Mouse (Mus musculus) embryonic facial prominence, embryonic 13.5 days (tissue): ENCODE results near the gene Stx6. TPM values are rescaled to one million over a fixed set of nuclear protein-coding genes. Genes with fewer than 3 reads are reported as not detected.
A peak's percentile ranks its signal among the peaks of the same experiment; 100 is the strongest.

Experiments used
- ATAC-seq: fragments of 200-750 bp; cut with Nextera tagmentation; 2 replicates; pipeline ENCODE4 v1.8.0; 2017; ENCODE audit warnings: low read depth; ENCODE audit not compliant: insufficient number of reproducible peaks, insufficient read depth, low FRiP score, low TSS enrichment
- H3K27ac ChIP-seq: fragments of 300-500 bp; sonication (generic); 2 replicates; pipeline ENCODE4 v1.5.1; 2015; ENCODE audit warnings: moderate library complexity, mild to moderate bottlenecking, inconsistent platforms
- H3K27me3 ChIP-seq: fragments of 300-500 bp; sonication (generic); 2 replicates; pipeline ENCODE4 v1.6.1; 2015; ENCODE audit warnings: mild to moderate bottlenecking, inconsistent platforms
- H3K36me3 ChIP-seq: fragments of 300-500 bp; sonication (generic); 2 replicates; pipeline ENCODE4 v1.6.1; 2015; ENCODE audit warnings: mild to moderate bottlenecking, inconsistent platforms
- H3K4me1 ChIP-seq: fragments of 300-500 bp; sonication (generic); 2 replicates; pipeline ENCODE4 v1.6.1; 2015; ENCODE audit warnings: inconsistent platforms
- H3K4me2 ChIP-seq: fragments of 300-500 bp; sonication (generic); 2 replicates; pipeline ENCODE4 v1.6.1; 2015; ENCODE audit warnings: moderate library complexity, mild to moderate bottlenecking, inconsistent platforms
- H3K4me3 ChIP-seq: fragments of 300-500 bp; sonication (generic); 2 replicates; pipeline ENCODE4 v1.5.1; 2015; ENCODE audit warnings: mild to moderate bottlenecking, inconsistent platforms
- H3K9ac ChIP-seq: fragments of 300-500 bp; sonication (generic); 2 replicates; pipeline ENCODE4 v1.6.1; 2015; ENCODE audit warnings: mild to moderate bottlenecking, inconsistent platforms
- H3K9me3 ChIP-seq: fragments of 300-500 bp; sonication (generic); 2 replicates; pipeline ENCODE4 v1.6.1; 2016; ENCODE audit warnings: inconsistent platforms
- WGBS: fragments of 180-500 bp; shearing (Covaris S2); methylation state at CpG from one replicate; pipeline ENCODE4 v1.1.7; 2015; ENCODE audit warnings: mixed read lengths; 5-methylcytosine and 5-hydroxymethylcytosine counted together
- polyA plus RNA-seq: library from polyadenylated mRNA; unstranded; fragments of >200 nt; fragmentation: Nextera tagmentation; extraction: Ambion mirVana; gene quantifications from 2 replicates; pipeline ENCODE4 v1.2.1, GENCODE M21; 2015

Stx6 gene
- polyA plus RNA-seq, 1 experiment from 2014 or later, result 97.1 TPM

- H3K36me3 ChIP-seq, result peaks cover 73% of the 10 kb centered on the region
- no peak overlapping the region for H3K9ac ChIP-seq
- no peak overlapping the region for H3K4me2 ChIP-seq
- H3K27me3 ChIP-seq, result no peaks in the 10 kb centered on the region
- H3K27ac ChIP-seq, result no peak overlapping the region
- 67% methylated on average over 6 of the region's 6 CpGs for WGBS
- H3K9me3 ChIP-seq, result no peaks in the 10 kb centered on the region
- no peak overlapping the region for H3K4me3 ChIP-seq
- no peak for ATAC-seq
- peaks cover 23% of the 10 kb centered on the region for H3K4me1 ChIP-seq
These were observed 41.0 kb downstream of the Stx6 start for GRCm38 (mm10) chr1:155199522-155199921.

- Histone ChIP-seq H3K36me3 (peaks cover 71% of the 10 kb centered on the region), H3K4me1 (peaks cover 37% of the 10 kb centered on the region), H3K27ac (no peak overlapping the region), H3K9ac (no peak overlapping the region), H3K4me3 (no peak overlapping the region), H3K9me3 (no peaks in the 10 kb centered on the region), H3K27me3 (no peaks in the 10 kb centered on the region), H3K4me2 (no peak overlapping the region)
- 48% methylated on average over 2 of the region's 2 CpGs for WGBS
- no peak for ATAC-seq
These were observed 42.5 kb downstream of the Stx6 start for GRCm38 (mm10) chr1:155200967-155201366.

DNA sequence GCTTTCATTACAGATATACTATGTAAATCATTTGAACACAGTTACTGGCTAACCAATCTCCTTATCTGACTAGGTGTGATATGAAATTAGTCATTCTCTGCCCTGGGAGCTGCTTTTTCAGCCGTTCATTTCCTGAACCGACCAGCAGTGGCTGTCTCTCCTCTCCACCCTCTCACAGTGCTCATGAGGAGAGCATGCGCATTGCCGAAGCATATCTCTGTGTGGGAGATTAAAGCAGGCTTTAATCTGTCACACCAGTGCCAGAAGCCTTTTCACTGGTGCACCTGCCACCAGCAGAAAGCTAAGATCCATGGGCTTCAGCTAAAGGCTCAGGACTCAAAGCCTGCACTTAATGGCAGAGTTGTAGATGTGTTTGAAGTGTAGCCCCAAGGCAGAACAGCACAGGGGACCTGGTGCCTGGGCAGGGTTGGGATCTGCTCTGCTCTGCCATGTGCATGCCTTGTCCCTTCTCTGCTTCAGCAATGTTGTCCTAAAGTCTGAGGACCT is 42.9 kb downstream of the Stx6 start:
- no peak overlapping the region for H3K4me3 ChIP-seq
- H3K4me2 ChIP-seq, result no peak overlapping the region
- ATAC-seq, result 0 out of 2 replicates have a peak, but pooled peaks have one; percentile 29
- H3K9me3 ChIP-seq, result no peaks in the 10 kb centered on the region
- no peak overlapping the region for H3K9ac ChIP-seq
- peaks cover 42% of the 10 kb centered on the region for H3K4me1 ChIP-seq
- WGBS, result 70% methylated on average over 4 of the region's 4 CpGs
- H3K27ac ChIP-seq, result no peak overlapping the region
- peaks cover 75% of the 10 kb centered on the region for H3K36me3 ChIP-seq
- H3K27me3 ChIP-seq, result no peaks in the 10 kb centered on the region

- Histone ChIP-seq H3K9me3 (no peaks in the 10 kb centered on the region), H3K9ac (no peak overlapping the region), H3K4me3 (no peak overlapping the region), H3K27ac (no peak overlapping the region), H3K4me2 (no peak overlapping the region), H3K4me1 (peaks cover 44% of the 10 kb centered on the region), H3K36me3 (peaks cover 77% of the 10 kb centered on the region), H3K27me3 (no peaks in the 10 kb centered on the region)
- WGBS, result 75% methylated on average over 17 of the region's 17 CpGs
- ATAC-seq, result no peak
These were observed 43.4 kb downstream of the Stx6 start for GRCm38 (mm10) chr1:155201914-155202313.

GRCm38 (mm10) chr1:155202472-155202871 is 44.0 kb downstream of the Stx6 start:
- Histone ChIP-seq H3K36me3 (peaks cover 77% of the 10 kb centered on the region), H3K27ac (peak overlapping the region; percentile 49), H3K27me3 (no peaks in the 10 kb centered on the region), H3K4me1 (peaks cover 44% of the 10 kb centered on the region), H3K4me2 (no peak overlapping the region), H3K4me3 (no peak overlapping the region), H3K9me3 (no peaks in the 10 kb centered on the region), H3K9ac (0 out of 2 replicates have a peak overlapping the region, but pooled peaks have one; percentile 1)
- ATAC-seq, result no peak
- 68% methylated on average over 5 of the region's 5 CpGs for WGBS

DNA sequence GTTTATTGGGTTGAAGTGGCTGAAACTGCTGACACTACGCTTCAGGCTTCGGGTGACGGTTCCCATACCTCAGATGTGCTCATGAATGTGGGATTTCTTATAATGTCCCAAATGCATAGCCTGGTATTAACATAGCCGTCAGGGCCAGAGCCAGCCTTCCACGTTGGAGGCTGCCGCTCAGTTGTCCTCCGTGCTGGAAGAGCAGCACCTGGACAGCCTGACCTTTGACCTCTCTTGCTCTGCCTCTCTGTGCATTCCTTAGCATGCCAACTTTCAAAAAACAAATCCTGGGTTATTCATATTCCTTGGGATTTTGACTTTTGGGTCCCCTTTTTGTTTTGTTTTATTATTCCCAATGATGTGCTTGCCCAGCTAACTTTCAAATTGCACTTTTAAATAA is 44.6 kb downstream of the Stx6 start:
- Histone ChIP-seq H3K36me3 (peaks cover 76% of the 10 kb centered on the region), H3K4me2 (no peak overlapping the region), H3K27ac (peak overlapping the region; percentile 49), H3K4me1 (peaks cover 44% of the 10 kb centered on the region), H3K4me3 (no peak overlapping the region), H3K27me3 (no peaks in the 10 kb centered on the region), H3K9me3 (no peaks in the 10 kb centered on the region), H3K9ac (0 out of 2 replicates have a peak overlapping the region, but pooled peaks have one; percentile 1)
- 76% methylated on average over 7 of the region's 7 CpGs for WGBS
- no peak for ATAC-seq

GRCm38 (mm10) chr1:155203954-155204353 is 45.4 kb downstream of the Stx6 start:
- Histone ChIP-seq H3K9me3 (no peaks in the 10 kb centered on the region), H3K9ac (no peak overlapping the region), H3K27ac (peak overlapping the region; percentile 81), H3K36me3 (peaks cover 69% of the 10 kb centered on the region), H3K4me3 (no peak overlapping the region), H3K27me3 (no peaks in the 10 kb centered on the region), H3K4me1 (peaks cover 44% of the 10 kb centered on the region), H3K4me2 (no peak overlapping the region)
- 89% methylated on average over 12 of the region's 12 CpGs for WGBS
- no peak for ATAC-seq

- Histone ChIP-seq H3K9me3 (no peaks in the 10 kb centered on the region), H3K27ac (peak overlapping the region; percentile 81), H3K4me2 (no peak overlapping the region), H3K4me3 (no peak overlapping the region), H3K36me3 (peaks cover 63% of the 10 kb centered on the region), H3K9ac (no peak overlapping the region), H3K4me1 (peaks cover 47% of the 10 kb centered on the region), H3K27me3 (no peaks in the 10 kb centered on the region)
- ATAC-seq, result no peak
- 73% methylated on average over 8 of the region's 8 CpGs for WGBS
These were observed 46.1 kb downstream of the Stx6 start for GRCm38 (mm10) chr1:155204560-155205162.

DNA sequence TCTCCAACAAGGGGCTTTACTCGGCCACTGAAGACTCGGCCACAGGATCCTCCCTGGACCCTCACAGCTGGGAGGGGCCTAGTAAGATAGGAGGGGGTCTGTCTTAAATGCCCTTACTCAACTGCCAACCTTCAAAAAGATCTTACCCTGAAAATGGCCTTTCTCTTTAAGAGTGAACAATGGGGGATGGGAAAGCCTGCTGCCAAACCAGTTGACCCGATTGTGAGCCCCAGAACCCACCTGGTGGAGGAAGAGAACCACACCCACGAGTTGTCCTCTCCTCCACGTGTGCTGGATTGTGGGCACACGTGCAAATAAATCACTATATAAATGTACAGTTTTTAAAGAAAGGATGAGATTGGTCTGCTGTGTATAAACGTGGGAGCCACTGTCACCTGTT is 46.8 kb downstream of the Stx6 start:
- Histone ChIP-seq H3K9ac (no peak overlapping the region), H3K4me2 (no peak overlapping the region), H3K27ac (0 out of 2 replicates have a peak overlapping the region, but pooled peaks have one; percentile 33), H3K4me1 (peaks cover 50% of the 10 kb centered on the region), H3K36me3 (peaks cover 59% of the 10 kb centered on the region), H3K9me3 (no peaks in the 10 kb centered on the region), H3K4me3 (no peak overlapping the region), H3K27me3 (no peaks in the 10 kb centered on the region)
- WGBS, result 48% methylated on average over 7 of the region's 7 CpGs
- no peak for ATAC-seq

DNA sequence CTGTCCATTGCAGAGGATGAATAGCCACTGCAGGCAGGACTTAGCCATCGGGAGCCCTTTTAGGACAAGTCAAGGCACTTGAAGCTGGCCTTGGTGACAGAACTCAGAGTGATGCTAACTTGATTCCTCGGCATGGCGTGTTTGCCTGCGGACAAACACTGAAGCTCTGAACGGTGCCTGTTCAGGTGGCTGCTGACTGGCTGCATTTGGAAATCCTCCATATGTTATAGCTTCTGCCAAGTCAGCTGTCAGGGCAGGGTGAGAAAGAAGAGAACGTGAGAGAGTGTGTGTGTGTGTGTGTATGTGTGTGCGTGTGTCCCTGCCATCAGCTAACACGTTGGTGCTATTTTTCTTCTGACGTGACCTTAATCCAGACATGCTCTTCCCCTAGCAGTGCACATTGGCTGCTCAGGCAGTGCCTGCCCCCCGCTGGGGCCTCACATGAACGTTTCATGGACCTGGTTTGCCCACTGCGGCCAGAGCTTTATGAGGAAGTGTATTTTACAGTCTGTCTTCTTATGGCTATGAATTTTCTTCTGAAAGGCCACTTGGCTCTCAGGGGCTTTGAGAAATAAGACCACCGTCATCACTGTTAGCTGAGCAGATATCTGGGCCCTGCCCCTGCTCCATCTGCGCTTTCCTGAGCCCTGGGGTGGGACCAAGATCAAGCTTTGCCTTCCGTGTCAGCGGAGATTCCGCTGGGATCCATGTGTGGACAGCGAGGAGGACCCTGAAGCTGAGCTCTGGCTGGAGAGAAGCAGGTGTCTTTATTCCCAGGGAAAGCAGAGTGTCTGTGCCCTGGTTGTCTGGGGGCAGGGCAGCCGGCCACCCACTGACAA is 47.5 kb downstream of the Stx6 start:
- no peak for ATAC-seq
- H3K4me1 ChIP-seq, result peaks cover 57% of the 10 kb centered on the region
- H3K9me3 ChIP-seq, result no peaks in the 10 kb centered on the region
- 76% methylated on average over 19 of the region's 19 CpGs for WGBS
- H3K27ac ChIP-seq, result peak overlapping the region; percentile 5; the same call in 1 of the 2 replicates
- peaks cover 52% of the 10 kb centered on the region for H3K36me3 ChIP-seq
- no peak overlapping the region for H3K4me2 ChIP-seq
- no peaks in the 10 kb centered on the region for H3K27me3 ChIP-seq
- no peak overlapping the region for H3K4me3 ChIP-seq
- H3K9ac ChIP-seq, result no peak overlapping the region

GRCm38 (mm10) chr1:155207859-155208258 is 49.3 kb downstream of the Stx6 start:
- Histone ChIP-seq H3K4me1 (peaks cover 62% of the 10 kb centered on the region), H3K9me3 (no peaks in the 10 kb centered on the region), H3K36me3 (peaks cover 33% of the 10 kb centered on the region), H3K27me3 (no peaks in the 10 kb centered on the region), H3K9ac (no peak overlapping the region), H3K4me3 (no peak overlapping the region), H3K4me2 (no peak overlapping the region), H3K27ac (0 out of 2 replicates have a peak overlapping the region, but pooled peaks have one; percentile 8)
- no peak for ATAC-seq
- WGBS, result 68% methylated on average over 3 of the region's 3 CpGs
